Mouse (Mus musculus) hindbrain, postnatal 0 days (tissue): ENCODE results near the gene Daxx. TPM values are rescaled to one million over a fixed set of nuclear protein-coding genes. Genes with fewer than 3 reads are reported as not detected.
"Not testable (repeated sequence)": the region's sequence is repeated elsewhere in the genome, so short reads cannot be mapped to it uniquely, and the experiment has no call there.

Experiments used
- ATAC-seq: fragments of 200-750 bp; cut with Nextera tagmentation; 2 replicates; pipeline ENCODE4 v1.8.0; 2017; ENCODE audit warnings: mild to moderate bottlenecking, moderate TSS enrichment, moderate library complexity
- DNase-seq: peaks from one replicate; pipeline ENCODE4 v3.0.0-alpha.2; 2015; ENCODE audit warnings: low spot score
- H3K27ac ChIP-seq: fragments of 300-500 bp; sonication (generic); 2 replicates; pipeline ENCODE4 v1.5.1; 2014; ENCODE audit warnings: mild to moderate bottlenecking
- H3K27me3 ChIP-seq: fragments of 300-500 bp; sonication (generic); 2 replicates; pipeline ENCODE4 v1.6.1; 2014; ENCODE audit warnings: low read length, mixed read lengths; ENCODE audit not compliant: insufficient read depth
- H3K36me3 ChIP-seq: fragments of 300-500 bp; sonication (generic); 2 replicates; pipeline ENCODE4 v1.6.1; 2014; ENCODE audit warnings: low read length, mixed read lengths; ENCODE audit not compliant: insufficient read depth
- H3K4me1 ChIP-seq: fragments of 300-500 bp; sonication (generic); 2 replicates; pipeline ENCODE4 v1.6.1; 2014; ENCODE audit warnings: antibody characterized with exemption, low read length, mixed read lengths; ENCODE audit not compliant: insufficient read depth
- H3K4me2 ChIP-seq: fragments of 300-500 bp; sonication (generic); 2 replicates; pipeline ENCODE4 v1.6.1; 2014; ENCODE audit warnings: low read depth, mild to moderate bottlenecking, low read length, moderate library complexity, mixed read lengths
- H3K4me3 ChIP-seq: fragments of 300-500 bp; sonication (generic); 2 replicates; pipeline ENCODE4 v1.5.1; 2014; ENCODE audit warnings: low read length
- H3K9ac ChIP-seq: fragments of 300-500 bp; sonication (generic); replicated peaks from 2 replicates; pipeline ENCODE4 v1.6.1; 2014; ENCODE audit warnings: mild to moderate bottlenecking, low read length, moderate library complexity, mixed read lengths
- H3K9me3 ChIP-seq: fragments of 300-500 bp; sonication (generic); 2 replicates; pipeline ENCODE4 v1.6.1; 2016; ENCODE audit warnings: low read length, mixed read lengths
- CTCF ChIP-seq: IDR thresholded peaks from 2 replicates; pipeline ENCODE4 v1.5.1; 2016; ENCODE audit warnings: antibody characterized with exemption, control low read depth, low read depth
- WGBS: fragments of 180-500 bp; shearing (Covaris S2); extraction: QIAGEN DNeasy Blood & Tissue Kit; methylation state at CpG from one replicate; pipeline ENCODE4 v1.1.7; 2014; 5-methylcytosine and 5-hydroxymethylcytosine counted together
- polyA plus RNA-seq: library from polyadenylated mRNA; unstranded; fragments of >200 nt; fragmentation: Nextera tagmentation; extraction: Ambion mirVana; gene quantifications from 2 replicates; pipeline ENCODE4 v1.2.1, GENCODE M21; 2015
- total RNA-seq: library from RNA; depleted of rRNA; stranded (reverse); fragments of >200 nt; gene quantifications from 2 replicates; pipeline ENCODE4 v1.2.3, GENCODE M21; 2014

Gene Daxx
- total and polyA plus RNA-seq, 2 experiments from 2014 or later: 41.9 to 52.1 TPM

GRCm38 (mm10) chr17:33899642-33900041, 9.6 kb upstream of the Daxx start:
- no peak for TF ChIP-seq CTCF
- H3K9ac ChIP-seq: no peak overlapping the region
- no peak for ATAC-seq
- H3K27me3 ChIP-seq: no peaks in the 10 kb centered on the region
- no peak overlapping the region for H3K4me3 ChIP-seq
- no peak overlapping the region for H3K27ac ChIP-seq
- H3K36me3 ChIP-seq: no peaks in the 10 kb centered on the region
- no peaks in the 10 kb centered on the region for H3K4me1 ChIP-seq
- H3K9me3 ChIP-seq: no peaks in the 10 kb centered on the region
- 88% methylated on average over 4 of the region's 4 CpGs for whole genome bisulfite sequencing
- no peak for DNase-seq
- no peak overlapping the region for H3K4me2 ChIP-seq

GRCm38 (mm10) chr17:33900281-33900988, 8.8 kb upstream of the Daxx start:
- Histone ChIP-seq H3K4me3 (no peak overlapping the region), H3K4me2 (no peak overlapping the region), H3K9me3 (no peaks in the 10 kb centered on the region), H3K27ac (no peak overlapping the region), H3K36me3 (no peaks in the 10 kb centered on the region), H3K27me3 (no peaks in the 10 kb centered on the region), H3K9ac (no peak overlapping the region), H3K4me1 (no peaks in the 10 kb centered on the region)
- TF ChIP-seq CTCF: no peak
- ATAC-seq (no peak), DNase-seq (no peak)
- WGBS: 73% methylated on average over 7 of the region's 7 CpGs

GRCm38 (mm10) chr17:33900989-33901314, 8.3 kb upstream of the Daxx start:
- H3K4me2 ChIP-seq: no peak overlapping the region
- no peak overlapping the region for H3K9ac ChIP-seq
- H3K36me3 ChIP-seq: no peaks in the 10 kb centered on the region
- H3K4me1 ChIP-seq: no peaks in the 10 kb centered on the region
- H3K9me3 ChIP-seq: no peaks in the 10 kb centered on the region
- H3K4me3 ChIP-seq: no peak overlapping the region
- TF ChIP-seq CTCF: no peak
- ATAC-seq: no peak
- 90% methylated on average over 4 of the region's 4 CpGs for WGBS
- DNase-seq: no peak
- no peaks in the 10 kb centered on the region for H3K27me3 ChIP-seq
- no peak overlapping the region for H3K27ac ChIP-seq

DNA sequence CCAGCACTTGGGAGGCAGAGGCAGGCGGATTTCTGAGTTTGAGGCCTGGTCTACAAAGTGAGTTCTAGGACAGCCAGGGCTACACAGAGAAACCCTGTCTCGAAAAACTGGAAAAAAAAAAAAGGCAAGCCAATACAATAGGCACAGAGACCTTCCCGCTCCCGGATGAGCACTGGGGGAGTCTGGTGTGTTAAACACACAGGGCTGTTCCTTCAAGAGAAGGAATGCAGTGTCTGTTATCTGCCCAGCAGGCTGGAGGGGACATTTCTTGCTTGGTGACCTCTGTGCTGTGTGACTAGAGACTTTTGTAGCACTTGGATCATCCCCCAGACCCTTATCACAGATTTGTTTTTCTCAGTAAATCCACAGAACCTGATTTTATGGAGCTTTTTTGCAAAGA, 7.6 kb upstream of the Daxx start:
- Histone ChIP-seq H3K9me3 (no peaks in the 10 kb centered on the region), H3K4me2 (no peak overlapping the region), H3K9ac (no peak overlapping the region), H3K36me3 (no peaks in the 10 kb centered on the region), H3K4me3 (no peak overlapping the region), H3K4me1 (no peaks in the 10 kb centered on the region), H3K27ac (no peak overlapping the region), H3K27me3 (no peaks in the 10 kb centered on the region)
- TF ChIP-seq CTCF: no peak
- ATAC-seq (no peak), DNase-seq (no peak)
- WGBS: 71% methylated on average over 4 of the region's 4 CpGs

DNA sequence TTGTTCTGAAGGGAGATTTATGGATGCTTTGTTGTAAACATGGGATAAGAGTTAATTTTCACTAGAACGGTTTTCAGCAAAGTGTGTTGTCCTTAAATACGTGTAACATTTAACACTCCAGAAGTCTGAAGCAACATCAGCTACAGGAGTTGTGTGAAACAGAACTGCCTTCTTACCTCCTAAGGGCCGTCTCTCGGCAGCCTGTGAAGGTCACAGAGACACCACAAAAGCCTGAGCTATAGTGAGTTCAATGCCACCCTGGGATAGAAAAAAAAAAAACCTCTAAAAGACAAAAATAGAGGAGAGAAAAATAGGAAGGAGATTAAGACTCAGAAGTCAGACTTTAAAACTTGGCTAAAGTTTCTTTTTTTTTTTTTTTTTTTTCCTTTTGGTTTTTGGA, 7.1 kb upstream of the Daxx start:
- no peak overlapping the region for H3K9ac ChIP-seq
- no peak overlapping the region for H3K27ac ChIP-seq
- TF ChIP-seq CTCF: no peak
- 77% methylated on average over 4 of the region's 4 CpGs for WGBS
- DNase-seq: no peak
- H3K27me3 ChIP-seq: no peaks in the 10 kb centered on the region
- no peaks in the 10 kb centered on the region for H3K36me3 ChIP-seq
- no peak overlapping the region for H3K4me3 ChIP-seq
- no peak for ATAC-seq
- H3K9me3 ChIP-seq: no peaks in the 10 kb centered on the region
- no peaks in the 10 kb centered on the region for H3K4me1 ChIP-seq
- H3K4me2 ChIP-seq: no peak overlapping the region

- WGBS: 85% methylated on average over 7 of the region's 7 CpGs
- H3K9me3 ChIP-seq: no peaks in the 10 kb centered on the region
- DNase-seq: no peak
Measured at GRCm38 (mm10) chr17:33902491-33902890, 6.7 kb upstream of the Daxx start.

DNA sequence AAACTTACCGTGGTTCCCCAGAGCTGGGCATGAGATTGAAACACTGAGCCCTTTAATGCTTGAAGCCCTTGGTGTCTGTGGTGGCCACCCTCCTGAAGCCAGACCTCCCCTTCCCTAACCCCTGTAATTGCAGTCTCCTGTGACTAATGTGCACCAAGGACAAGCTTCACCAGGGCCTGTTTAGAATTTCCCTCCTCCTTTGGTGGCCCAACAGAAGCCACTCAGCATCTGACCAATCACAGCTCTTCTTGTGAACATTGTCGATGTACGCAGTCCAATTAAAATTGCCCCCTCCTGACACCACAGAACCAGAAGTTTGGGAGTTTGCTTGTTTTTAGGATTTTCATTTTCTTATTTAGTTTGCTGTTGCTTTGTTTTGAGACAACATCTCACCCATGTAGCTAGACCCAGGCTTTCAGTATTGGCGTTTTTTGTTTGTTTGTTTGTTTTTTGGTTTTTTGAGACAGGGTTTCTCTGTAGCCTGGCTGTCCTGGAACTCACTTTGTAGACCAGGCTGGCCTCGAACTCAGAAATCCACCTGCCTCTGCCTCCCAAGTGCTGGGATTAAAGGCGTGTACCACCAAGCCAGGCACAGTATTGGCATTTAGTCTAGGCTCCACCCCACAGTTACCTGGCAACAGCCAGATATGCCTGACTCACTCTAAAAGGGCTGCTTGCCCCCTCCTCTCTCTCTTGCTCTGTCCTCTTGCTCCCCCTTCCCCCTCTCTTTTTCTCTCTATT, 5.1 kb upstream of the Daxx start:
- H3K27ac ChIP-seq, H3K4me1 ChIP-seq, H3K4me3 ChIP-seq, H3K9me3 ChIP-seq, H3K27me3 ChIP-seq, H3K9ac ChIP-seq, ATAC-seq, H3K36me3 ChIP-seq, H3K4me2 ChIP-seq, DNase-seq: not testable (repeated sequence)
- WGBS: 66% methylated on average over 6 of the region's 6 CpGs

More at GRCm38 (mm10) chr17:33902491-33902890, 6.7 kb upstream of the Daxx start:
- TF ChIP-seq CTCF: no peak
- H3K27ac ChIP-seq: no peak overlapping the region
- no peaks in the 10 kb centered on the region for H3K4me1 ChIP-seq
- H3K4me2 ChIP-seq: no peak overlapping the region
- ATAC-seq: no peak
- H3K36me3 ChIP-seq: no peaks in the 10 kb centered on the region
- no peak overlapping the region for H3K4me3 ChIP-seq
- H3K27me3 ChIP-seq: no peaks in the 10 kb centered on the region
- H3K9ac ChIP-seq: no peak overlapping the region

DNA sequence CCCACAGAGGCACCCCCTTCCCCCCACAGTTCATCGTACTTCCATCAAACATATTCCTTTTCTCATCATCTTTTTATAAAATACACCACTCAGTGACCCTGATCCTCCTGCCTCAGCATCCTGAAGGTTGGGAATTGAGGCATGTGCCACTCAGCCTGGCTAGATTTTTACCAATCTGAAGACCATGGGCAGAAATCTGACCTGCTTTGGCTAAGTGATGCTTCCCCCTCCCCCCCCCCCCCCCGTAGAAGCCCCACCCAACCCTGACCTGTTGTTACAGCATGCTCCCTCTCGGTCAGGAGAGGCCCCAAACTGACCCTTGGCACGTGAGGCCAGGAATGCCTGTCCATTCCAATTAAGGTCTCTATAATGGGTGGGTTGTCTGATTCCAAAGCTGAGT, 4.4 kb upstream of the Daxx start, which contains the start of gene Platr17:
Platr17 (plus strand) TSS at position 301 of the 400 bp plus-strand sequence.
- H3K9me3 ChIP-seq, H3K4me2 ChIP-seq, DNase-seq, H3K4me3 ChIP-seq, H3K9ac ChIP-seq, H3K27ac ChIP-seq, H3K36me3 ChIP-seq, H3K4me1 ChIP-seq, H3K27me3 ChIP-seq, ATAC-seq: not testable (repeated sequence)
- 24% methylated on average over 4 of the region's 4 CpGs for WGBS
